Mouse (Mus musculus): ENCODE data around the gene 1700067K01Rik. TPM values are rescaled to one million over a fixed set of nuclear protein-coding genes. Genes with fewer than 3 reads are reported as not detected.

1700067K01Rik gene
- polyA plus RNA-seq, 1 experiment from 2014 or later = 1.1 TPM

DNA sequence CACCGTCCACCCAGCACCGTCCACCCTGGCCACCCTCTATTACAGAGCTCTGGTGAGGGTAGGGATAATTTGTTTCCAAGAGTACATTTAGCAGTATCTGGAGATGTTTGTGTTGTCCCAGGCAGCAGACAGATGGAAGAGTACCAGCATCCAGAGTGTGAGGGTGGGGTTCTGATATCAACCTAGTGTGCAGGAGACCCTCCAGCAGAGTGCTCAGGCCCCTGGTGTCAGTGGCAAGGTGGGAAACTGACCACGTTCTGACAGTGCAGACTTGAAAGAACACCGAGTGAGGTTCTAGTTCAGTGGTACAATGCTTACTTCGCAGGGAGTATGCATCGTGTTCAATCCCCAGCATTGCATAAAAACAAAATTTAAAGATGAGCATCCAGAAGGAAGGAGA, 29.6 kb upstream of the 1700067K01Rik start:
- peak overlapping the region; percentile 88; the same call in 1 of the 2 replicates for H3K27ac ChIP-seq (ENCODE audit: low read length)
- H3K4me2 ChIP-seq (ENCODE audit: low read length) = peak overlapping the region; percentile 65
- peaks cover 19% of the 10 kb centered on the region for H3K4me1 ChIP-seq (ENCODE audit: control insufficient read depth, insufficient read depth, low read length)
- WGBS = 70% methylated on average over 6 of the region's 6 CpGs
- H3K27me3 ChIP-seq (ENCODE audit: control insufficient read depth, insufficient read depth, low read depth, low read length) = no peaks in the 10 kb centered on the region
- H3K9ac ChIP-seq (ENCODE audit: low read depth, low read length) = peak overlapping the region; percentile 92
- ATAC-seq = no peak
- peak overlapping the region; percentile 92 for H3K4me3 ChIP-seq (ENCODE audit: low read depth, low read length)
- H3K36me3 ChIP-seq (ENCODE audit: control insufficient read depth, insufficient read depth, low read length) = no peaks in the 10 kb centered on the region
- no peaks in the 10 kb centered on the region for H3K9me3 ChIP-seq (replicated peaks; ENCODE audit: control insufficient read depth, low read length, poor library complexity, severe bottlenecking)

DNA sequence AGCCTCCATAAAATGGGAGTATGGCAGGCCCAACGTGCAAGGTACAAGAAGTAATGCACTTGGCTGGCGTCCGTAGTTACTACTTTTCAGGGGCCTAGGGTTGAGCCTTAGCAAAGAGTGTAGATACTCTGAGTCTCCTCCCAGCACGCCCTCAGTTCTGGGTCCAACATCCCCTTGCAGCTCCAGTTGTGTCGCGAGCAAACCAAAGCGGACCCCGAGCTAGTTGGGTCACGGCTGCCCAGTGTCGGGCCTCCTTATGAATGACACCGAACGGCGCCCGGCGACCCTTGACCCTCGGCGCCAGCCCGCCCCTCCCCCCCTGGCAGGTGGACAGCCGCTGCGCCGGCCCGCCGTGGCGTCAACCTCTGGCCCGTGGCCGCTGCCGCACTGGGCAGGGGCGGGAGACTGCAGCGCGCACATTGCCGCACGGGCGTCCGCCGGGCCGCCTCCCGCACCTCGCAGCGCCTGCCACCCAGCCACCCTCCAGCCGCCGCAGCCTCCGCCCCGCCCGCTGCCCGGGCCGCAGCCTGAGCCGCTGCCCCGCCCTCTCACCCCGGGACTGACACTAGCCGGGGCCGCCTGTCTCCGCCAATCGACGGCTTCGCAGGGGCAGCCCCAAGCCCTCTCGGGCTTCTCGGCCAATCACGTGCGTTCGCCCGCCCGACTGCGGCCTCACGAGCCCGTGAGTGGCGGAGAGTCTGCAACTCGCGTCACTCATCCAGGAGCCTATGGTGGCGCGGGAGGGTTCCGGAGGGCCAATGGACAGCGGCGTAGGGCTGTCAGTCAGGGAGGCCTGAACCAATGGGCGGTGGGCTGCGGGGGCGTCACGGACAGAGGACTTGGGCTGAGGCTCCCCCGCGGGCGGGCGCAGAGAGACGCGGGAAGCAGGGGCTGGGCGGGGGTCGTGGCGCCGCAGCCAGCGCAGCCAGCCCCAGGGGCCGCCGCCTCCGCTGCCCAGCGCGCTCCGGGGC, 28.9 kb upstream of the 1700067K01Rik start, which contains the start of gene Prkaca:
Prkaca (plus strand) TSS at position 844 of the 971 bp plus-strand sequence.
- ATAC-seq = peak; percentile 100
- H3K4me1 ChIP-seq (ENCODE audit: control insufficient read depth, insufficient read depth, low read length) = peaks cover 26% of the 10 kb centered on the region
- under 1% methylated on average over 71 of the region's 94 CpGs for WGBS
- peak within 1 kb of the TSS; percentile 92 for H3K4me3 ChIP-seq (ENCODE audit: low read depth, low read length)
- no peaks in the 10 kb centered on the region for H3K27me3 ChIP-seq (ENCODE audit: control insufficient read depth, insufficient read depth, low read depth, low read length)
- H3K36me3 ChIP-seq (ENCODE audit: control insufficient read depth, insufficient read depth, low read length) = no peaks in the 10 kb centered on the region
- no peaks in the 10 kb centered on the region for H3K9me3 ChIP-seq (replicated peaks; ENCODE audit: control insufficient read depth, low read length, poor library complexity, severe bottlenecking)
- H3K27ac ChIP-seq (ENCODE audit: low read length) = peak within 1 kb of the TSS; percentile 88
- peak within 1 kb of the TSS; percentile 93 for H3K9ac ChIP-seq (ENCODE audit: low read depth, low read length)
- H3K4me2 ChIP-seq (ENCODE audit: low read length) = peak within 1 kb of the TSS; percentile 86

DNA sequence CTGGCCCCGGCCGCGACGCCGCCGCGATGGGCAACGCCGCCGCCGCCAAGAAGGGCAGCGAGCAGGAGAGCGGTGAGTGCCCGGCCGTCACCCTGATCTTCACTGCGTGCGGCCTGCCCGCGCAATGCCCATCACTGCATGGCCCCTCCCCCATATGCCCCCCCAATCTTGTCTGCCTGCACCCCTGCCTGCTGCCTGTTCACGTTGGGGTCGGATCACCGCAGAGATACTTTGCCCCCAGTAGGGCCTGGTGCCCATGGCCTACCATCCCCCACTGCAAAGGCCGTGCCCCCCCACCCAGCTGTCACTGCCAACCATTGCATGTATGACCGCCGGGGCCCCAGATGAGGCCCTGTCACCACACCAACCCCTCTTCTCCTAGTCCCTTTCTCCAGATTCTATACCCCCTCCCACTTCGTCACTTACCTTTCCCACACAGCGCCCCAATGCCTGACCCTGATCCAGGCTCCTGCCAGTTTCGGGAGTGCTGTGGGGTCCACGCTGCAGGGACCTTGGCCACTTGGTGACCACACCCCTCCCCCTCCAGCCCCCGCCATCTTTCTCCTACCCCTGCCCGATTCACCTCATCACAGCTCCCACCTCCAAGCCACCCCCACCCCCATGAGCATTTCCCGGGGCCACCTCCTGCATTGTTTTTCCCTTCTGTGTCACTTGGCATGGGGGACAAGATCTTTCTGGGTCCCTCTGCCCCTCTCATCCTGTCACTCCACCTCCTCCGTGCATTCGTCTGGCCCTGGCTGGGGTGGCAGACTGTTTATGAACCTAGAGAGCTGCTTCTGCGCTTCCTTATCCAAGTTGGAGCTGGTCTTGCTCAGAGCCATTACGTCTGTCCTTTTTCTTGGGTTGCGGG, 27.9 kb upstream of the 1700067K01Rik start:
- Histone ChIP-seq H3K4me1 (ENCODE audit: control insufficient read depth, insufficient read depth, low read length) (peaks cover 36% of the 10 kb centered on the region), H3K27me3 (ENCODE audit: control insufficient read depth, insufficient read depth, low read depth, low read length) (no peaks in the 10 kb centered on the region), H3K27ac (ENCODE audit: low read length) (peak overlapping the region; percentile 82), H3K4me2 (ENCODE audit: low read length) (peak overlapping the region; percentile 86), H3K4me3 (ENCODE audit: low read depth, low read length) (peak overlapping the region; percentile 92), H3K36me3 (ENCODE audit: control insufficient read depth, insufficient read depth, low read length) (no peaks in the 10 kb centered on the region), H3K9ac (ENCODE audit: low read depth, low read length) (peak overlapping the region; percentile 93), H3K9me3 (replicated peaks; ENCODE audit: control insufficient read depth, low read length, poor library complexity, severe bottlenecking) (no peaks in the 10 kb centered on the region)
- 2% methylated on average over 37 of the region's 37 CpGs for WGBS
- peak; percentile 49 for ATAC-seq

DNA sequence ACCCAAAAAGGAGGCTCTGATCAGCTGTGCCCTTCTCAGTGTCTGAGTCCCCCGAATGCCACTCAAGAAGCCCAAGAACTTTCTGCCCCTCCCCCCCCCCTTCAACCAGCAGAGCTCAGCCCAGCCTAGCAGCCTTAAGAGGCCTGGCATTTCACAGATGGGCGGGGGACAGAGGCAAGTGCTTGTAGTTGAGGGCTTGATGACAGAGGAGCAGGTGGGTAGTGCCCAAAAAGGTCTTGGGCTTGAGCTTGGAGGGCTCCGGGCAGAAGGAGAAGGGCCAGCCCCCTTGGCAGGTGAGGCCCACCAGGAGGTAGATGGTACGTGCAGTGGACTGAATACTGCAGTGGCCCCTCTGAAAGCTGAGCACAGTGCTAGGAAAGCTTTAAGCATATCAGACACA, 26.8 kb upstream of the 1700067K01Rik start:
- H3K9ac ChIP-seq (ENCODE audit: low read depth, low read length) = no peak overlapping the region
- ATAC-seq = no peak
- peak overlapping the region; percentile 92; the same call in 1 of the 2 replicates for H3K4me3 ChIP-seq (ENCODE audit: low read depth, low read length)
- H3K9me3 ChIP-seq (replicated peaks; ENCODE audit: control insufficient read depth, low read length, poor library complexity, severe bottlenecking) = no peaks in the 10 kb centered on the region
- H3K4me1 ChIP-seq (ENCODE audit: control insufficient read depth, insufficient read depth, low read length) = peaks cover 36% of the 10 kb centered on the region
- no peak overlapping the region for H3K27ac ChIP-seq (ENCODE audit: low read length)
- no peaks in the 10 kb centered on the region for H3K27me3 ChIP-seq (ENCODE audit: control insufficient read depth, insufficient read depth, low read depth, low read length)
- WGBS = 84% methylated on average over 4 of the region's 4 CpGs
- no peaks in the 10 kb centered on the region for H3K36me3 ChIP-seq (ENCODE audit: control insufficient read depth, insufficient read depth, low read length)
- H3K4me2 ChIP-seq (ENCODE audit: low read length) = peak overlapping the region; percentile 86

DNA sequence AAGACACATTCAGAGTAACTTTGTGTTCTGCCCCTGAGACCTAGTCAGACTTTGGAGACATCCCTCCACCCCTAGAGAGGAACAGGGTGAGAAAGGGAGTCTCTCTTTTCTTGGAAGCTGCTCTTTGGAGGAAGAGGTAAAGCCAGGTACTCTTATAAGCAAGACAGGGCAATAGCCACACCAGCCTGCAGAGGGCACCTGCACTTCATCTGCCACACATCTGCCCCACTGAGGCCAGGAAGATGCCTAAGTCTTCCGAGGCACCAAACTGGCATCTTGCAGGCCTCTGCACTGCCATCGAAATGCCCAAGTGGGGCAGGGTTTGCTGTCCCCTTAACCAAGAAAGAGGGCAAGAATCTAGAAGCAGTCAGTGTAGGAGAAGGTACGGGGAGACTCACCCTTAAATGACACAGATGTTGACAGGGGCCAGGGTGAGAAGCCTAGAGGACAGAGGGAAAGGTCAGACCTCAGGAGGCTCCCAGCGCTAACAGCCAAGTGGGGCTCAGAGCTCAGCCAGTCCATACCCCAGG, 25.1 kb upstream of the 1700067K01Rik start:
- Histone ChIP-seq H3K4me1 (ENCODE audit: control insufficient read depth, insufficient read depth, low read length) (peaks cover 36% of the 10 kb centered on the region), H3K9ac (ENCODE audit: low read depth, low read length) (no peak overlapping the region), H3K4me3 (ENCODE audit: low read depth, low read length) (no peak overlapping the region), H3K4me2 (ENCODE audit: low read length) (no peak overlapping the region), H3K9me3 (replicated peaks; ENCODE audit: control insufficient read depth, low read length, poor library complexity, severe bottlenecking) (no peaks in the 10 kb centered on the region), H3K27me3 (ENCODE audit: control insufficient read depth, insufficient read depth, low read depth, low read length) (no peaks in the 10 kb centered on the region), H3K27ac (ENCODE audit: low read length) (no peak overlapping the region), H3K36me3 (ENCODE audit: control insufficient read depth, insufficient read depth, low read length) (peaks cover 7% of the 10 kb centered on the region)
- no peak for ATAC-seq
- 85% methylated on average over 4 of the region's 4 CpGs for WGBS

DNA sequence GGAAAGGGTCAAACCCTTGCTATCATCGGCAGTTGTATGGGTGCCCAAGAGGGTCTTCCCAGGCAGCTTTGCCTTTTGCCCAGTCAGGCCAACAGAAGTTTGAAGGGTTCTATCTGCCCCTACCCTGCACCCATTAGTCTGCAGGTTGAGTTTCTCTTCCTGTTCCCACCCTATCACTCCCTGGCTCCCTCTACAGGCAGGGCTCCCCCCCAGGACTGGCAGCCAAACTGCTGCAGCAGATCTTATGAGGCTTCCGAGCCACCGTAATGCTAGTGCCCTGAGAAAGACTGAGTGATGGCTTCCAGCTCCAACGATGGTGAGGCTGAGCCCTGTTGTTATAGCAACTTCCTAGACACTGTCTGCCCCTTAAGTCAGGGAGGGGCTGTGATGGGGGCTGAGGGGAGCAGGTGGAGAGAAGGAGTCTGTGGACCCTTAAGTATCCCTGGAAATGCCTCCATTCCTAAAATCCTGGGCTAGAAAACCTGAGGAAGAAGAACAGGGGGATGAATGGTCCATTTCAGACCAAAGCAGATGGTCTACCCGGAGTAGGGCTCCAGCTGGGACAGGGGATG, 24.4 kb upstream of the 1700067K01Rik start:
- Histone ChIP-seq H3K36me3 (ENCODE audit: control insufficient read depth, insufficient read depth, low read length) (peaks cover 14% of the 10 kb centered on the region), H3K4me2 (ENCODE audit: low read length) (no peak overlapping the region), H3K4me1 (ENCODE audit: control insufficient read depth, insufficient read depth, low read length) (peaks cover 31% of the 10 kb centered on the region), H3K9me3 (replicated peaks; ENCODE audit: control insufficient read depth, low read length, poor library complexity, severe bottlenecking) (no peaks in the 10 kb centered on the region), H3K27me3 (ENCODE audit: control insufficient read depth, insufficient read depth, low read depth, low read length) (no peaks in the 10 kb centered on the region), H3K27ac (ENCODE audit: low read length) (no peak overlapping the region), H3K4me3 (ENCODE audit: low read depth, low read length) (no peak overlapping the region), H3K9ac (ENCODE audit: low read depth, low read length) (no peak overlapping the region)
- ATAC-seq = no peak
- 87% methylated on average over 5 of the region's 5 CpGs for WGBS

DNA sequence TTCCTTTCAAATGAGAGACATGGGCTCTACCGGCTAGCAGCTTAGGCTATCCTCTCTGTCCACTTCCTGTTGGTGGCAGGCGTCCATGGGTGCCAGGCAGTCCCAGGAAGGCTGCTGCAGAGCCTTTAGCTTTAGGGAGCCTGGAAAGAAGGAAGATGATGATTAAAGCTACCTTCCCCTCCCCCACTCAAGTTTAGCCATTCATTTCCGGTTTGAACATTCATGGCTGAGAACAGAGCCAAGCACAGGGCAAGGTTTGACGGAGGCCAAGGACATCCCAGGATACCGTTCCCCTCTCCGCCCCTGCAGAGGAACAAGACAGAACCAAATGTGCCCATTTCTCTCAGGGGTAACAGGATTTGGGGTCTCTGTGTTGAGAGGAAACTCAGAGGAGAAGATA, 23.7 kb upstream of the 1700067K01Rik start:
- Histone ChIP-seq H3K27me3 (ENCODE audit: control insufficient read depth, insufficient read depth, low read depth, low read length) (no peaks in the 10 kb centered on the region), H3K4me3 (ENCODE audit: low read depth, low read length) (no peak overlapping the region), H3K4me2 (ENCODE audit: low read length) (no peak overlapping the region), H3K27ac (ENCODE audit: low read length) (no peak overlapping the region), H3K9ac (ENCODE audit: low read depth, low read length) (no peak overlapping the region), H3K4me1 (ENCODE audit: control insufficient read depth, insufficient read depth, low read length) (peaks cover 29% of the 10 kb centered on the region), H3K36me3 (ENCODE audit: control insufficient read depth, insufficient read depth, low read length) (peaks cover 15% of the 10 kb centered on the region), H3K9me3 (replicated peaks; ENCODE audit: control insufficient read depth, low read length, poor library complexity, severe bottlenecking) (no peaks in the 10 kb centered on the region)
- ATAC-seq = no peak
- WGBS = 68% methylated on average over 6 of the region's 6 CpGs

DNA sequence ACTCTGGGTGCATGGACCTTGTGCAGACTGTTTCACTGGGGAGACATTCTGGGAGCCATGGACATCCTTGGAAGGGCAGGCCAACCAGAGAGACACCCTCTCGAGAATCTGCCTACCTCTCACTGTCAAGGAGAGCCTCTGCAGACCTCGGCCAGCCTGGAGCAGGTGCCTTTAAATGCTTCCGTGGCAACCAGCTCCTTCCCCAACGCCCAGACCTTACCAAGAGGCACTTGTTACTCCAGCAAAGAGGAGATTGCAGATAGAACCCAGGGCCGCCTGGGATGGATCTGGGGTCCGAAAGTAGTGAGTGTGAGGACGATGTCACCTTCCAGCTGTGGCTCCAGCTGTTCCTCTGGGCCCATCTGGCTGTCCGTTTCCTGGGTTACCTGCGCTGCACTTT, 23.1 kb upstream of the 1700067K01Rik start:
- Histone ChIP-seq H3K27ac (ENCODE audit: low read length) (no peak overlapping the region), H3K36me3 (ENCODE audit: control insufficient read depth, insufficient read depth, low read length) (peaks cover 17% of the 10 kb centered on the region), H3K9ac (ENCODE audit: low read depth, low read length) (no peak overlapping the region), H3K27me3 (ENCODE audit: control insufficient read depth, insufficient read depth, low read depth, low read length) (no peaks in the 10 kb centered on the region), H3K4me3 (ENCODE audit: low read depth, low read length) (no peak overlapping the region), H3K4me1 (ENCODE audit: control insufficient read depth, insufficient read depth, low read length) (peaks cover 29% of the 10 kb centered on the region), H3K9me3 (replicated peaks; ENCODE audit: control insufficient read depth, low read length, poor library complexity, severe bottlenecking) (no peaks in the 10 kb centered on the region), H3K4me2 (ENCODE audit: low read length) (no peak overlapping the region)
- no peak for ATAC-seq
- 75% methylated on average over 9 of the region's 9 CpGs for WGBS
